Mouse (Mus musculus): ENCODE measurements at regions not wholly inside any gene's neighbourhood (a gene's known extent, or its start where the extent isn't known, plus 50 kb on each side); places are given as distances from the start of the nearest gene placed in this dataset.

DNA sequence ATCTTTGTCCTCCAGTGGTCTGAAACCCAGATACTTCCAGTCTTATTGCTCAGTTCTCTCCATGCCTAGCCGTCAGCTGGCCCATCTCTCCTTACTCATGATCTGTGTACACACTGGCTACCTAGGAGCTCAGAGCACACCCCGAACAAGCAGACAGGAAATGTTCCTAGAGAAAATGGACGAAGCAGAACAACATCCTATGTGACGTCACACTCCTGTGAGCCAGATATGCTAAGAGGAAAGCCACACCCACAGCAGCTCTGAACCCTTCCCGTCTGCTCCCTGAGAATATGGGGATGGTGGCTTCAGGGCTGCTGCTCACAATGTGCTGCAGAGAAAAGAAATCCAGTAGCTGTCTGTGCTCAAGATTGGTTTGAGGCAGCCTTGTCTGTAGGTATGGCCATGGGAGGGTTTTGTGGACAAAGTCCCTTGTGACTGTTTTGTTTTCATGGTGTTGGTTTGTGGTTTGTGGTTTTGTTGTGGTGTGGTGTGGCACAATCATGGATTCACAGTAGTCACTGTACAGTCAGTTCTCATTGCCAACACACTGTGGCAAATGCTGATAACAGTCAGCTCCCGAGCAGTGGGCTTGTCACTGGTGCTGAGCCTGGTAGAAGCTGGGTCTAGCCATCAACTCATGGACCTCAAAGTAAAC, 57.4 kb upstream of the Insig1 start:
- TF ChIP-seq CTCF (IDR thresholded peaks at IDR 0.05; ENCODE audit: low read depth, low read length) (no peak), POLR2AphosphoS5 (IDR thresholded peaks at IDR 0.05; ENCODE audit: insufficient replicate concordance, low read depth, low read length) (no peak)
